Mouse (Mus musculus) megakaryocyte-erythroid progenitor cell, adult 5-6 weeks (primary cell): Measurements from ENCODE around the gene Gm1979. TPM values are rescaled to one million over a fixed set of nuclear protein-coding genes. Genes with fewer than 3 reads are reported as not detected.
"Not testable (repeated sequence)": the region's sequence is repeated elsewhere in the genome, so short reads cannot be mapped to it uniquely, and the experiment has no call there.

Source experiments
- ATAC-seq: replicated peaks from 2 replicates; pipeline ENCODE4 v1.8.0; 2016; ENCODE audit warnings: mild to moderate bottlenecking, inconsistent platforms; ENCODE audit not compliant: severe bottlenecking, poor library complexity, low FRiP score, low TSS enrichment
- total RNA-seq, 2 experiments: library from RNA; stranded (forward) in 1 of 2; stranded (reverse) in 1 of 2; fragments of 200-1000, 215-1000 nt in 1 of 2; fragments of >200 nt in 1 of 2; fragmentation: Nextera tagmentation in 1 of 2; gene quantifications; 2 replicates each; pipeline ENCODE4 v1.2.3; 2014 to 2017

Gm1979 gene
- total RNA-seq (2014; fragmentation: Nextera tagmentation) (not detected in 2 replicates), total RNA-seq (2017) (not detected in 2 replicates)

GRCm38 (mm10) chr5:26004698-26005097, at the start of gene Gm1979:
Gm1979 (minus strand) TSS chr5:26004798.
- not testable (repeated sequence) for ATAC-seq

- ATAC-seq, result not testable (repeated sequence)
These were observed 34.9 kb upstream of the Gm1979 start, which contains the start of gene Speer4a for GRCm38 (mm10) chr5:26039458-26039857. Speer4a (minus strand) TSS chr5:26039558.

- ATAC-seq, result not testable (repeated sequence)
These were observed 18.2 kb upstream of the Gm1979 start, which contains the start of gene Gm5862 for GRCm38 (mm10) chr5:26022816-26023215. Gm5862 (minus strand) TSS chr5:26022916.

GRCm38 (mm10) chr5:26007697-26008096, 3.1 kb upstream of the Gm1979 start:
- ATAC-seq, result not testable (repeated sequence)

- ATAC-seq, result peak; percentile 65; the same call in 1 of the 2 replicates
These were observed 2.5 kb upstream of the Gm1979 start for GRCm38 (mm10) chr5:26006937-26007695.

- ATAC-seq, result not testable (repeated sequence)
These were observed 16.0 kb downstream of the Gm1979 start, which contains the start of gene Gm21698 for GRCm38 (mm10) chr5:25988550-25988949. Gm21698 (minus strand) TSS chr5:25988650.

GRCm38 (mm10) chr5:25972563-25972962, 32.0 kb downstream of the Gm1979 start, which contains the start of gene Gm21680:
Gm21680 (minus strand) TSS chr5:25972663.
- not testable (repeated sequence) for ATAC-seq

GRCm38 (mm10) chr5:25957050-25957449, 47.5 kb downstream of the Gm1979 start:
- 0 out of 2 replicates have a peak, but pooled peaks have one; percentile 26 for ATAC-seq

GRCm38 (mm10) chr5:25956611-25957010, 48.0 kb downstream of the Gm1979 start:
- not testable (repeated sequence) for ATAC-seq

- not testable (repeated sequence) for ATAC-seq
These were observed 50.3 kb downstream of the Gm1979 start, which contains the start of gene Gm21671 for GRCm38 (mm10) chr5:25954317-25954716. Gm21671 (minus strand) TSS chr5:25954417.

Other genes starting within 250 kb of the Gm1979 start
- gene Actr3b, start 244.8 kb downstream of the Gm1979 start, total RNA-seq (2014; fragmentation: Nextera tagmentation), result 0.44 and 1.7 TPM in 2 replicates
- gene Actr3b, start 244.8 kb downstream of the Gm1979 start, total RNA-seq (2017), result 0.19 and 0.27 TPM in 2 replicates
- gene Gm21663, start 62.4 kb downstream of the Gm1979 start, total RNA-seq (2014; fragmentation: Nextera tagmentation), result not detected in 2 replicates
- not detected in 2 replicates for gene Gm21663, start 62.4 kb downstream of the Gm1979 start, total RNA-seq (2017)
- not detected in 2 replicates for gene Gm21671, start 50.4 kb downstream of the Gm1979 start, total RNA-seq (2014; fragmentation: Nextera tagmentation)
- not detected in 2 replicates for gene Gm21671, start 50.4 kb downstream of the Gm1979 start, total RNA-seq (2017)
- gene Gm21680, start 32.1 kb downstream of the Gm1979 start, total RNA-seq (2014; fragmentation: Nextera tagmentation), result not detected in 2 replicates
- gene Gm21680, start 32.1 kb downstream of the Gm1979 start, total RNA-seq (2017), result not detected in 2 replicates
- gene Gm21698, start 16.1 kb downstream of the Gm1979 start, total RNA-seq (2014; fragmentation: Nextera tagmentation), result not detected in 2 replicates
- not detected in 2 replicates for gene Gm21698, start 16.1 kb downstream of the Gm1979 start, total RNA-seq (2017)
- not detected in 2 replicates for gene Gm5862, start 18.1 kb upstream of the Gm1979 start, total RNA-seq (2014; fragmentation: Nextera tagmentation)
- gene Gm5862, start 18.1 kb upstream of the Gm1979 start, total RNA-seq (2017), result not detected in 2 replicates
- gene Speer4a, start 34.8 kb upstream of the Gm1979 start, total RNA-seq (2014; fragmentation: Nextera tagmentation), result not detected in 2 replicates
- gene Speer4a, start 34.8 kb upstream of the Gm1979 start, total RNA-seq (2017), result not detected in 2 replicates
- not detected in 2 replicates for gene Gm7347, start 53.8 kb upstream of the Gm1979 start, total RNA-seq (2014; fragmentation: Nextera tagmentation)
- gene Gm7347, start 53.8 kb upstream of the Gm1979 start, total RNA-seq (2017), result not detected in 2 replicates
- not detected in 2 replicates for gene Gm10471, start 84.5 kb upstream of the Gm1979 start, total RNA-seq (2014; fragmentation: Nextera tagmentation)
- not detected in 2 replicates for gene Gm10471, start 84.5 kb upstream of the Gm1979 start, total RNA-seq (2017)
- not detected in 2 replicates for gene 5031410I06Rik, start 100.6 kb upstream of the Gm1979 start, total RNA-seq (2014; fragmentation: Nextera tagmentation)
- gene 5031410I06Rik, start 100.6 kb upstream of the Gm1979 start, total RNA-seq (2017), result not detected in 2 replicates
- not detected in 2 replicates for gene Gm10220, start 116.6 kb upstream of the Gm1979 start, total RNA-seq (2014; fragmentation: Nextera tagmentation)
- not detected in 2 replicates for gene Gm10220, start 116.6 kb upstream of the Gm1979 start, total RNA-seq (2017)